Mouse (Mus musculus) embryo, embryonic 9.5 days (tissue): ENCODE measurements around the gene Klk1b21.
"Not testable (repeated sequence)": the region's sequence is repeated elsewhere in the genome, so short reads cannot be mapped to it uniquely, and the experiment has no call there.

Experiments
- DNase-seq: peaks from one replicate; pipeline ENCODE4 v3.0.0-alpha.2; 2017; ENCODE audit errors: extremely low spot score

The Klk1b21 gene

GRCm38 (mm10) chr7:44102028-44102427 is at the start of gene Klk1b21:
Gene Klk1b21 (plus strand): TSS chr7:44102328.
- not testable (repeated sequence) for DNase-seq

GRCm38 (mm10) chr7:44072117-44072516 is 30.0 kb upstream of the Klk1b21 start:
- DNase-seq: no peak

GRCm38 (mm10) chr7:44077703-44078102 is 24.4 kb upstream of the Klk1b21 start:
- DNase-seq: no peak

- DNase-seq: no peak
Measured at GRCm38 (mm10) chr7:44096111-44096510, 6.0 kb upstream of the Klk1b21 start.

DNA sequence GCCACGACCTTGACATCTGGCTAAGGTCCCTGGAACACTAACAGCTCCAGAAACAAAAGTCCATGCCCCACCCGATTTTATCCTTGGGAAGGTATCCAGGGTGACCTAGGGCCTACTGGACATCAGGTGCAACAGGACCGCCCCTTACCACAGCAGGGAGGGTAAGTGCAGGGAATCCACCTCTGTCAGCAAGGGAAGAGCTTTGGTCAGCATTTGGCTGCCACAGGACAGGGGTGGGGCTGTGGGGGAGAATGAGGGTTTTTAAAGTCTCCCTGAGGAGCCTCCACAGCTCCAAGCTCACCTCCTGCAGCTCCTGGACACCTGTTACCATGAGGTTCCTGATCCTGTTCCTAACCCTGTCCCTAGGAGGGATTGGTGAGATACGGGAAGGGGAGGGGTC is 10.2 kb downstream of the Klk1b21 start, which contains the start of gene Klk1b22:
Gene Klk1b22, plus strand, starts transcription at position 301 of the 400 bp plus-strand sequence.
- no peak for DNase-seq

DNA sequence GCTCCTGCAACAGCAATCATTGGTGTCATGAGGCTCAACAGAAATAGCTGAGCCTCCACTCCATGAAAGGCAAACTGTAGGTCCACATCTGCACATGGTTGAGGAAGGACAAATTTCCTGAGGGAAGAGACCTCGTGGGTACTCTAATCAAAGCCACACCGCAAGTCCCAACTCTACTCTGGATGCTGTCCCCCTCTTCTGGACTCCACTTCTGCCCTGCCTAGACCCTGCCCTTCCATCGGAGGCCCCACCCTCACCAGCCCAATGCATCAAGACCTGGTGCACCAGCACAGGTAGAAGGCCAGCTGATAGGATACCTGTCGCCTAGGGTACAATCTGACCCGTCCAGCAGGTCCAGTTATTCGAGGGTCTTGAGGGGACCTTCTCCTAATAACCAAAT is 21.3 kb downstream of the Klk1b21 start:
- no peak for DNase-seq

GRCm38 (mm10) chr7:44136467-44136866 is 34.3 kb downstream of the Klk1b21 start, which contains the start of gene Klk1b16:
Gene Klk1b16 (plus strand): TSS chr7:44136767.
- no peak for DNase-seq
